Mouse (Mus musculus) neural tube, embryonic 14.5 days (tissue): ENCODE measurements around the gene Mknk1. TPM values are rescaled to one million over a fixed set of nuclear protein-coding genes. Genes with fewer than 3 reads are reported as not detected.

Experiments
- ATAC-seq: fragments of 200-750 bp; cut with Nextera tagmentation; 2 replicates; pipeline ENCODE4 v1.8.0; 2017; ENCODE audit warnings: low read depth, mild to moderate bottlenecking, moderate TSS enrichment, moderate library complexity
- H3K27ac ChIP-seq: fragments of 300-500 bp; sonication (generic); 2 replicates; pipeline ENCODE4 v1.5.1; 2014; ENCODE audit warnings: low read depth, mild to moderate bottlenecking, control low read depth, low read length, moderate library complexity, mixed read lengths
- H3K27me3 ChIP-seq: fragments of 300-500 bp; sonication (generic); 2 replicates; pipeline ENCODE4 v1.6.1; 2014; ENCODE audit warnings: low read length; ENCODE audit not compliant: control insufficient read depth, insufficient read depth
- H3K36me3 ChIP-seq: fragments of 300-500 bp; sonication (generic); 2 replicates; pipeline ENCODE4 v1.6.1; 2014; ENCODE audit warnings: low read length, mixed read lengths; ENCODE audit not compliant: control insufficient read depth, insufficient read depth
- H3K4me1 ChIP-seq: fragments of 300-500 bp; sonication (generic); 2 replicates; pipeline ENCODE4 v1.6.1; 2014; ENCODE audit warnings: low read length; ENCODE audit not compliant: control insufficient read depth, insufficient read depth
- H3K4me2 ChIP-seq: fragments of 300-500 bp; sonication (generic); 2 replicates; pipeline ENCODE4 v1.6.1; 2014; ENCODE audit warnings: mild to moderate bottlenecking, low read depth, low read length, control low read depth
- H3K4me3 ChIP-seq: fragments of 300-500 bp; sonication (generic); 2 replicates; pipeline ENCODE4 v1.5.1; 2014; ENCODE audit warnings: low read depth, low read length, control low read depth, mixed read lengths
- H3K9ac ChIP-seq: fragments of 300-500 bp; sonication (generic); replicated peaks from 2 replicates; pipeline ENCODE4 v1.6.1; 2014; ENCODE audit warnings: low read depth, mild to moderate bottlenecking, control low read depth, low read length, mixed read lengths
- H3K9me3 ChIP-seq: fragments of 300-500 bp; sonication (generic); 2 replicates; pipeline ENCODE4 v1.6.1; 2016; ENCODE audit warnings: low read length; ENCODE audit not compliant: control insufficient read depth
- WGBS: fragments of 180-500 bp; shearing (Covaris S2); extraction: QIAGEN DNeasy Blood & Tissue Kit; methylation state at CpG from one replicate; pipeline ENCODE4 v1.1.7; 2014; 5-methylcytosine and 5-hydroxymethylcytosine counted together
- polyA plus RNA-seq: library from polyadenylated mRNA; unstranded; fragments of >200 nt; fragmentation: Nextera tagmentation; extraction: Ambion mirVana; gene quantifications from 2 replicates; pipeline ENCODE4 v1.2.1, GENCODE M21; 2014

The Mknk1 gene
- polyA plus RNA-seq, 1 experiment from 2014 or later: 19.9 TPM

DNA sequence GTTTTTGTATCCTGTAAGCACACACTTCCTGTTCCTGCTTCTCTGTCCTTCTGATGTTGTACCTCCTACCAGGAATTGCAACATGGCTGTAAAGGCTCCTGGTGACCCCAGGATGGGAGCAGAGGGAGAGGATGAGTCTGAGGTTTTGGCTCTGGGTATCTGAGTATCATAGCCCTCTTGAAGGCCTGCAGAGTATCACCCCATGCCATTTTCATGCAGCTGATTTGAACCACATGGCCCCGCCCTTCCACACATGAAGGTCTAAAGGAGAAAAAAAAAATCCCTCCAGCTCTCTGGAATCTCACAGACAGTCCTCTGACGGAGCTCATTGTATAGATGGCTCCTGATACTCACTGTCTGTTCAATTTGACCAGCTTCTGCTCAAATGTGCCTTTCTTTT, 11.1 kb downstream of the Mknk1 start:
- Histone ChIP-seq H3K9me3 (no peaks in the 10 kb centered on the region), H3K27me3 (no peaks in the 10 kb centered on the region), H3K27ac (no peak overlapping the region), H3K4me2 (no peak overlapping the region), H3K9ac (no peak overlapping the region), H3K4me3 (no peak overlapping the region), H3K36me3 (peaks cover 3% of the 10 kb centered on the region; the same call in 1 of the 2 replicates), H3K4me1 (peaks cover 3% of the 10 kb centered on the region; the same call in 1 of the 2 replicates)
- 85% methylated on average over 2 of the region's 2 CpGs for WGBS
- no peak for ATAC-seq

DNA sequence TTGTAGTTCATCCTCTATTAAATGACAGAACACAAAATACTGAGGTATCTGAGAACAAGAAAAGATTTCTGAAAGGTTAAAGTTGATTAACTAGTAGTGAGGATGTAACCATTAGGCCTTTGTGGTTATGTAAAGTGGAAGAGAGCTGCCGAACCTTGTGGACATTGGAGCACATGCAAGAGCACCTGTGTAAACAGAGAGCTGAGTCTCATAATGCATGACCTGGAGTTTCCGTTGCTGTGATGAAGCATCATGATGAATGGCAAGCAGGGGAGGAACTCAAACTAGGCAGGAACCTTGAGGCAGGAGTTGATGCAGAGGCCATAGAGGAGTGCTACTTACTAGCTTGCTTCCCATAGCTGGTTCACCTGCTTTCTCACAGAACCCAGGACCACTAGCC, 11.6 kb downstream of the Mknk1 start:
- Histone ChIP-seq H3K4me3 (no peak overlapping the region), H3K27me3 (no peaks in the 10 kb centered on the region), H3K4me1 (peaks cover 7% of the 10 kb centered on the region; the same call in 1 of the 2 replicates), H3K36me3 (peaks cover 3% of the 10 kb centered on the region; the same call in 1 of the 2 replicates), H3K27ac (no peak overlapping the region), H3K4me2 (no peak overlapping the region), H3K9ac (no peak overlapping the region), H3K9me3 (no peaks in the 10 kb centered on the region)
- ATAC-seq: no peak
- 54% methylated on average over 2 of the region's 2 CpGs for WGBS

DNA sequence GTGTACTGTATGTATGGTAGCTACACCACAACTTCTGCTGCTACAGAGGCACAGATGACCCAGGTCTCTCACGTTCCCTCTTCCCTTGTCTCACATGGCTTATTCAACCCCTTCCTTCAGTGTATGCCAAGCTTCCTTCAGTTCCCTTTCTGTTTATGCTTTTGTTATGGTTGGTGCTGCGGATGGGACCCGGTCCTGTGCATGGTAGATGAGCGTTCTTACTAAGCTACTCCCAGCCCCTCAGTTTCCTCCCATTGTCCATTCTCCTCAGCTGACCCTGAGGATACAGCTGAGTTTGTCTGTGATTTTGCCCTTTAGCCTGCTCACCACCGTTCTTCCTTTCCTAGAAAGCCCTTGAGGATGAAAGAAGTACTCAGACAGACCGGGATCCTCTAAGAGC, 12.6 kb downstream of the Mknk1 start:
- no peak overlapping the region for H3K27ac ChIP-seq
- WGBS: 90% methylated on average over 6 of the region's 6 CpGs
- no peaks in the 10 kb centered on the region for H3K27me3 ChIP-seq
- H3K36me3 ChIP-seq: peaks cover 3% of the 10 kb centered on the region; the same call in 1 of the 2 replicates
- H3K4me1 ChIP-seq: peaks cover 12% of the 10 kb centered on the region; the same call in 1 of the 2 replicates
- ATAC-seq: no peak
- no peaks in the 10 kb centered on the region for H3K9me3 ChIP-seq
- no peak overlapping the region for H3K4me2 ChIP-seq
- no peak overlapping the region for H3K9ac ChIP-seq
- no peak overlapping the region for H3K4me3 ChIP-seq

DNA sequence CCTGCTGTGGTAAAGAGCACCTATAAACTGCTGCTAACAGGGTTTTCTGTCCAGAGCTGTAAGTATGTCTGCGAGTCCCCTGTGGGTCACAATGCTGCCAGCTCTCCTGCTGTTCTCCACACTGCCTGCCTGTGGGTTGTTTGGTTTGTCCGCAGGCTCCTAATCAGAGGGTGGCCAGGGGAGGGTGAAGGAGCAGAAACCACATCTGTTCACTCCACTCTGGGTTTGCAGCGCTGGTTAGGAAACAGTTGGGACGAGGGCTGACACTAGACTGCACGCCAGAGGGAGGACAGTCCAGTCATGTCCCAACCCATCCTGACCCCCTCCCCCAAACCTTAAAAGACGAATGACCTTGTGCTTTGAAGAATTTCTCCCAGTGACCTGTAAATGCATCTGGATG, 16.1 kb downstream of the Mknk1 start:
- Histone ChIP-seq H3K4me3 (no peak overlapping the region), H3K9me3 (no peaks in the 10 kb centered on the region), H3K9ac (no peak overlapping the region), H3K27me3 (no peaks in the 10 kb centered on the region), H3K4me2 (no peak overlapping the region), H3K4me1 (peaks cover 12% of the 10 kb centered on the region; the same call in 1 of the 2 replicates), H3K27ac (no peak overlapping the region), H3K36me3 (no peaks in the 10 kb centered on the region)
- 0 out of 2 replicates have a peak, but pooled peaks have one; percentile 35 for ATAC-seq
- WGBS: 41% methylated on average over 6 of the region's 6 CpGs

DNA sequence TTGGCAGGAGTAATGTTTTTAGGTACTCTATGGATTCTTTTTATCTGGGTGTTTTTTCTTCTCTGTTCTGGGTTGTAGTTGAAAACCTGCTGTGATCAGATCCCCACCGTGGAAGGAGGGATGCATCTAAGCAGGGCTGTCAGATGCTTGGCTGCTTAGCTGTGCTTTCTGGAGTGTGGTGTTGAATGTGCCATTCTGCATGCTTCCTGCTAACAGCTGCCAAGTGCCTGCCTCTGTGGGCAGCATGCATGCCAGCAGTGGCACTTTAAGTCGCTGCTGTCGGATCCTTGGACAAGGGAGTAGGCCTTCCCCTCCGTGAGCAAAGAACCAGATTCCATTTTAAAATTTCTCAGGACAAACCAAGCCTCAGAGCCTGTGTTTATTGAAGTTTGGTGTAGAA, 16.6 kb downstream of the Mknk1 start:
- Histone ChIP-seq H3K4me1 (peaks cover 12% of the 10 kb centered on the region; the same call in 1 of the 2 replicates), H3K36me3 (no peaks in the 10 kb centered on the region), H3K27ac (no peak overlapping the region), H3K9me3 (no peaks in the 10 kb centered on the region), H3K27me3 (no peaks in the 10 kb centered on the region), H3K9ac (no peak overlapping the region; the same call in 1 of the 2 replicates), H3K4me2 (no peak overlapping the region), H3K4me3 (no peak overlapping the region)
- no peak for ATAC-seq
- 47% methylated on average over 4 of the region's 4 CpGs for WGBS

DNA sequence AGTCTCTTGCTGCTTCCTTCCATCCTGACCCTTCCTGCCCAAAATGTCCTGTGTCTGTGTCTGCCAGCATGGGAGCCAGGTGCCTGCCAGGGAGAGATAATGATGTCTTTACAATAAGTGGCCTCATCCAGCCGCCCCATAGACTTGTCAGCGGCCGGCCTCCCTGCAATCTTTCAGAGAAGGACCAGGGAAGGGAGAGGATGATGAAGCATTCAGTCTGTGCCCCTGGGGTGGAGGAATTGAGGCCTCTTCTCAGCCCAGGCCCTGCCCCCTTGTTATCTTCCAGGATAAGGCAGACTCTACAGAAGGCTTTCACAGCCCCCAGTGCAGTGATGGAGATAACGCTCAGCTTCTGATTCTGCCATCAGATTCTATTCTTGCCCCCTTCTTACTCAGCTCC, 17.3 kb downstream of the Mknk1 start:
- Histone ChIP-seq H3K27me3 (no peaks in the 10 kb centered on the region), H3K4me3 (no peak overlapping the region), H3K9ac (peak overlapping the region; percentile 25), H3K4me2 (no peak overlapping the region), H3K4me1 (peaks cover 12% of the 10 kb centered on the region; the same call in 1 of the 2 replicates), H3K27ac (peak overlapping the region; percentile 57; the same call in 1 of the 2 replicates), H3K9me3 (no peaks in the 10 kb centered on the region), H3K36me3 (no peaks in the 10 kb centered on the region)
- no peak for ATAC-seq
- WGBS: 34% methylated on average over 4 of the region's 4 CpGs

DNA sequence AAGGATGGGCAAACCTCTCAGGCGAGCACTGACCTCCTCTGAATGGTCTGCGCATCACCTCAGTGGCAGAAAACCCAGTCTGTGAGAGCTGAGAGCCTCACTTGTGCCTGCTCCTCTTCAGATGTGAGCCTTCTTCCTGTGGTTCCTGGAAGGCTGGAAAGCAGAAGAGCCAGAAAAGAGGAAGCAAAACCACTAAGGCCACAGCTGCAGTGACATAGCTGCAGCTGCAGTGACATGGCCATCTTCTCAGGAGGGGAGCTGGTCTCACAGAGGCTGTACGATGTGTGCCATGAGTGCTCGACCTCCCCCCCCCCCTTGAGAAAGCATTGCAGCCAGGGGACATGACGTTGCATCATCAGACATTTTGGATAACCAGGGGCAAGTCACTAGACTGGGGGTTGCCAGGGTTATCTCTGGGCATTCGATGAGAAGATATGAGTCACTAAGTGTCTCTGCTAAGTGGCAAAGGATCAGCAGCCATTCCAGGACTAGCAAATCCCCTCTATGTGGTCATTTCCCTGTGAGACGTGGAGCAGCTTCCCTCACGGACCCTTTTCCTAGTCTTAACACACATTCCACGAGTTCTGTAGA, 18.4 kb downstream of the Mknk1 start:
- Histone ChIP-seq H3K4me1 (peaks cover 12% of the 10 kb centered on the region; the same call in 1 of the 2 replicates), H3K4me2 (no peak overlapping the region), H3K9me3 (no peaks in the 10 kb centered on the region), H3K4me3 (no peak overlapping the region), H3K36me3 (no peaks in the 10 kb centered on the region), H3K27ac (no peak overlapping the region), H3K27me3 (no peaks in the 10 kb centered on the region), H3K9ac (no peak overlapping the region)
- no peak for ATAC-seq
- 82% methylated on average over 9 of the region's 9 CpGs for WGBS

DNA sequence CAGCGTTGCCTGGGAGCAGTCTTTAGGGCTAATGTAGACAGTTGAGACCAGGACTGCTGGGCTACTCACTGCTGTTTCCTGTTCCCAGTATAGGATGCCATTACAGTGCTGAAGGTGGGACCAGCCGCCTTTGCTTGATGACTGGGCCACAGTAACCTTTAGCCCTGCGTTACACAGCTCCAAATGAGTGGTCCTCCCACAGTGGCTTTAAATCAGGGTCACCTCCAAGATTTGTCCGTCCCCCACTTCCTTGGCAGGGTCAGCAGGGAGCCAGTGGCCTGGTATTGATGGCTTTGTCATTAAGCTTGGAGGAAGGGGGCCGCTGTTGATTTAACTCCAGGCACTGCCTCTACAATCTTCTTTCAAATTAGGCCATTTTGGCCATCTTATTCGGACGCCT, 24.4 kb downstream of the Mknk1 start:
- Histone ChIP-seq H3K9me3 (no peaks in the 10 kb centered on the region), H3K27ac (no peak overlapping the region), H3K9ac (no peak overlapping the region), H3K4me1 (peaks cover 5% of the 10 kb centered on the region; the same call in 1 of the 2 replicates), H3K4me2 (no peak overlapping the region), H3K36me3 (no peaks in the 10 kb centered on the region), H3K27me3 (no peaks in the 10 kb centered on the region), H3K4me3 (no peak overlapping the region)
- ATAC-seq: no peak
- WGBS: 38% methylated on average over 7 of the region's 7 CpGs

DNA sequence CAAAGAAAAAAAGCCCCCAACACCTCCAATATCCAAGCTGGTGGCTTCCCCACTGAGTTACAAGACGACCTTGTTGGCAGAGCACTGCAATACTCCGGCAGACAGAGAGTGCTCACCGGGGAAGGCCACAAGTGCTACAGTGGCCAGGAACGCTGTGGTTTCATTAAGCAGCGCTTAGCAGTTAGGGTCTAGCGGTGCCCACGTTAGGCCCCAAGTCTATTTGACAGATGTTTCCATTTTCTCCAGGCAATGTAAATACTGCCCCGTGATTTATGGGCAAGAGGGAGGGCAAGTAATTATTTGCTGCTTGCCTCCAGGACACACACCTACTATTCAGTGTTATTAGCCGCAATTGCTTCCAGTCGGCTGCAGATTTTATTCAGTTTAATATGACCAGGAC, 24.9 kb downstream of the Mknk1 start:
- Histone ChIP-seq H3K9me3 (no peaks in the 10 kb centered on the region), H3K9ac (no peak overlapping the region), H3K36me3 (no peaks in the 10 kb centered on the region), H3K27ac (no peak overlapping the region), H3K27me3 (no peaks in the 10 kb centered on the region), H3K4me2 (no peak overlapping the region), H3K4me3 (no peak overlapping the region), H3K4me1 (peaks cover 5% of the 10 kb centered on the region; the same call in 1 of the 2 replicates)
- WGBS: 21% methylated on average over 10 of the region's 10 CpGs
- ATAC-seq: peak; percentile 66; the same call in 1 of the 2 replicates
